Mouse (Mus musculus): ENCODE results near the gene Rbak.
"Not testable (repeated sequence)": the region's sequence is repeated elsewhere in the genome, so short reads cannot be mapped to it uniquely, and the experiment has no call there.

Rbak gene

DNA sequence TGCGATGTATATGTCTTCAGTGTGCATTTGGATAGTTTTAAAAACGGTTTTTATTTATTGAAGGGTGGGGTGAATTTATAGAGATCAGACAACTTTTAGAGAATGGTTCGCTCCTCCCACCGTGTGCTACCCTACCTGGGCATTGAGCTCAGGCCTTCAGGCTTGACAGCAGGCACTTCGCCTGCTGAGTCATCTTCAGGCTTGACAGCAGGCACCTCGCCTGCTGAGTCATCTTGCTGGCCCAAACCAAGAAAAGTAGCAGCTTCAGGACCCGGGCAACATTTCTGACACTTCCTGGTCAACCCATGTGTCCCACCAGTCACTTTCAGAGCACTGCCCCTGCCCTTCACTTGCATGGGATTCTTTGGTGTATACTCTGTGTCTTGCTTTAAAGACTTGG lies 45.5 kb downstream of the Rbak start:
- intact Hi-C loops (cut with DNase I) = no loop called here

GRCm38 (mm10) chr5:143134216-143135010 lies 46.2 kb downstream of the Rbak start:
- intact Hi-C loops (cut with DNase I) = not testable (repeated sequence)

- intact Hi-C loops (cut with DNase I) = no loop called here
Observed at GRCm38 (mm10) chr5:143132935-143133514, 47.5 kb downstream of the Rbak start.

DNA sequence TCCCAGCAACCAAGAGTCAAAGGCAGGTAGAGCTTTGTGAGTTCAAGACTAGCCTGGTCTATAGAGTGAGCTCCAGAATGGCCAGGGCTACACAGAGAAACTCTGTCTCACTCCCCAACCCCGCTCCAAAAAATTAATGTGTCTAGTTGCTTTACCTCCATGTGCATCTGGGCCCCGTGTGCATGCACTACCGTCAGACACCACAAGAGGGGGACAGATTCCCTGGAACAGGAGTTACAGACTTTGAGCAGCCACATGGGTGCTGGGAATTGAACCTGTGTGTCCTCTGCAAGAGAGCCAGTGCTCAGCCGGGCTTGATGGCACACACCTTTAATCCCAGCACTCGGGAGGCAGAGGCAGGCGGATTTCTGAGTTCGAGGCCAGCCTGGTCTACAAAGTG lies 50.2 kb downstream of the Rbak start:
- intact Hi-C loops (cut with DNase I) = no loop called here

GRCm38 (mm10) chr5:143129101-143129500 lies 51.5 kb downstream of the Rbak start:
- intact Hi-C loops (cut with DNase I) = no loop called here

DNA sequence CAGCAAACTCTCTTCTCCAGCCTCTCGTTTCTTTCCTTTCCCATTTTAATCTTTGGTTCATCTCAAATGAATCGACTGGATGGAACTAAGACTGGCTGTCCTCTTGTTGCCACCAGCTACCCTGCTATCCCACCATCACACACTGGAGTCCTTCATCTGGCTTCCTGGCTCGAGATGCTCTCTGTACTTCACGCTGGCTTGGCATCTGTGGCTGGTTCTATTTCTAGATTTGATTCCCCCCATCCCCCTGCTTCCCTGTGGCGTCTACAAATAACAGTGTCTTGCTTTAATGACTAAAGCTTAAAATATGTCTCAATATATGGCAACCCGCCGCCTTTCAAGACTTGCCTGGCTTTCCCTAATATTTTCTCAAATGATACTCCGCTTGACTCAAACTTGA lies 52.7 kb downstream of the Rbak start:
- intact Hi-C loops (cut with DNase I) = no loop called here

DNA sequence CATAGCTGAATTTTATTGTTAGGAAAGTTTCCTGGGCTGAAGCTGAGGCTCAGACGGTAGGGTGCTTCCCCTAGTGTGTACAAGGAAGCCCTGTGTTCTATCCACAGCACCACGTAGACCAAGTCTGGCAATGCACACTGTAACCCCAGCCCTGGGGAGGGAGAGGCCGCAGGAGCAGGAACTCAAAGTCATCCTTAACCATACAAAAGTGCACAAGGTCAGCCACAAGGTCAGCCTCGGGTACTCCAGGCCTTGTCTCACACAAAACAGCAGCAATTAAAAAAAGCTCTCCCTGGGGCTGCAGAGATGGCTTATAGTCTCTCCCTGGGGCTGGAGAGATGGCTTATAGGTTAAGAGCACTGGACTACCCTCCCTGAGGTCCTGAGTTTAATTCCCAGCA lies 53.7 kb downstream of the Rbak start:
- intact Hi-C loops (cut with DNase I) = no loop called here

DNA sequence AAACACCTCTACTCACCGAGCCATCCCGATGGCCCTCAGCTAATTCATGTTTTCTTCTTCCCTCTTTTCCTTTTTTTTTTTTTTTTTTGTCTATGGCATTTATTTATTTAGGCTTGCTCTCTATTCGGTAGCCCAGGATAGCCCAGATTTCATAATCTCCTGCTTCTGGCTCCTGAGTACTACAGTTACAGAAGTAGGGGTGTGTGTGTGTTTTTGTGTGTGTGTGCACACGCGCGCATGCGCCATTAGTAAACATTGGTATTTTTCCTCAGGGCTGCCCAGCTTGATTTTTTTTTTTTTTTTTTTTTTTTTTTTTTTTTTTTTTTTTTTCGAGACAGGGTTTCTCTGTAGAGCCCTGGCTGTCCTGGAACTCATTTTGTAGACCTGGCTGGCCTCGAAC lies 54.5 kb downstream of the Rbak start:
- intact Hi-C loops (cut with DNase I) = no loop called here

DNA sequence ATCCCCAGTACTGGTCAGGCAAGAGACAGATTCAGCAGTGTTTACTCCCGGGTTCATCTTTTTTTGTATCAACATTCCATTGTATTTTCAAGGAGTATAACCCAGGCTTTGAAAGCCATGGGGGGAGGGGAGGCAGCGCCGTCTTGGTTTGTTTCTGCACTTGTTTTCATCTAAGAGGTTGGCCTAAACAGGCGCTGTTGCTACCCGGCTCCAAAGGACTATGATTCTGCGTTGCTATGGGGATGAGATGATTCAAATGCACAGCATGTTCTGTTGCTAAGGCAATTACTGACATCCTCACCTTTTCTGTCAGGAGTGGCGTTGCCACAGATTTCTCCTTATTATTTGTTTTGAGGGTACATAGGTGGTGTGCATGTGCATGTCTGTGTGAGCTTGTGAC lies 55.0 kb downstream of the Rbak start:
- intact Hi-C loops (cut with DNase I) = no loop called here

GRCm38 (mm10) chr5:143124805-143125378 lies 55.7 kb downstream of the Rbak start:
- intact Hi-C loops (cut with DNase I) = no loop called here

GRCm38 (mm10) chr5:143122673-143123072 lies 57.9 kb downstream of the Rbak start:
- intact Hi-C loops (cut with DNase I) = no loop called here

Small RNA genes lying within 50 kb of the gene (microRNA-seq; reads per million reads assigned to microRNA genes)
- gene Gm44405 = 0 reads per million in 2 experiments

Data from adrenal gland (tissue).